Mouse (Mus musculus): ENCODE results near the gene Atp1a3.
A peak's percentile ranks its signal among the peaks of the same experiment; 100 is the strongest.

Atp1a3 gene

GRCm38 (mm10) chr7:25003820-25004388 lies 1.9 kb downstream of the Atp1a3 start:
- no peak for DNase-seq (ENCODE audit: low spot score in 2 of 2)

DNA sequence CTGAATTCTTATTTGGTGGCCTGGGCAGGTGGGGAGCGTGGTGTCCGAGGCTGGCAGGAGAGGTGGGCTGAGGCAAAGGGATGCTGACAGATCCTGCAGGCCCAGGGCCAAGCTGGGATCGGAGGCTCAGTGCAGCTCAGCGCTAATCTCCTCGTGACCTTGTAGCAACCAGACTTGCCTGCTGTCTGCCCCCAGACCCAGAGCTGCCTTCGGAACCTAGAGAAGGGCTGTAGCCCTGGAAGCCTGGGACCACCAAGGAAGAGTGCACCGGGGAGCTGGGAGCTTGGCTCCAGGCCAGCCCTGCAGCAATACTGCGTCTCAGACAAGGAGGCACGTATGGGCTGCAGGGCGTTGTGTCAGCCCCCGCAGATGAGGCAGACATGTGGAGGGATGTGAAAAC lies 2.5 kb downstream of the Atp1a3 start:
- no peak for DNase-seq (ENCODE audit: low spot score in 2 of 2)

DNA sequence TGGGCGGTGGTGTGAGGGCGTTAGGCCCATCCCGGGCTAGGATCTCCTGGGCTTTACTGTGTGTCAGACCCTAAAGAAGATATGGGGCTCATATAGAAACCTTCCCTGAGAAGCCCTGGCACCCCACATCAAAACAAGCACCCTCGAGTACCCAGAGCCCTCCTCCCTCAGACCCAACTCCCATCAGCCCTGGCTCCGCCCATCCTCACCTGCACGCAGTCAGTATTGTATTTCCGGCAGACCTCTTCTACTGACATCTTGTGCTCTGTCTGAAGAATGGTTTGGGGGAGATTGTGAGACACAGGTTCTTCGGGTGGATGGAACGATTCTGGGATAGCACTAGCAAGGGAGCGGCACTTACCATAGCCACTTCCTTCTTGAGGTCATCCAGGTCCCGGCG lies 5.0 kb downstream of the Atp1a3 start:
- DNase-seq (ENCODE audit: low spot score in 2 of 2) = no peak

- DNase-seq (ENCODE audit: low spot score in 2 of 2) = no peak
These were observed 5.5 kb downstream of the Atp1a3 start for GRCm38 (mm10) chr7:25000211-25000610.

DNA sequence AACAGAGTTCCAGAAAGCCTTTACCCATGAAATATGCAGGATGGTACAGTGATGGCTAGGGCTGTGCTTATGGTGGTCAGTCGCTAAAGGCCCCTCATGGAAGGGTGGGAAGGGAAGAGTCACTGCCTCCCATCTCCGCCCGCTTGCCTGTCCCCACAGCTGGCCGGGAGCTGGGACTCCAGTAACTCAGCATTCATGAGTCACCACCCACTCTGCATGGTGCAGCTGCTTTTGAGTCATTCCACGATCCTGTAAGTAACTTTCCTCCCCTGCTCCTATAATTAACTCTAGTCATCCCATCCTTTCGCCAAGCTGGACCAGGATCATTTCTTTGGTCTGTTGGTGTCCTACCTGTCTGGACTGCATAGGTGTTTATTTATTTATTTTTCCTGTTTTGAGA lies 12.7 kb downstream of the Atp1a3 start:
- DNase-seq (ENCODE audit: low spot score in 2 of 2) = no peak

- DNase-seq (ENCODE audit: low spot score in 2 of 2) = no peak
These were observed 15.3 kb downstream of the Atp1a3 start for GRCm38 (mm10) chr7:24990478-24990877.

DNA sequence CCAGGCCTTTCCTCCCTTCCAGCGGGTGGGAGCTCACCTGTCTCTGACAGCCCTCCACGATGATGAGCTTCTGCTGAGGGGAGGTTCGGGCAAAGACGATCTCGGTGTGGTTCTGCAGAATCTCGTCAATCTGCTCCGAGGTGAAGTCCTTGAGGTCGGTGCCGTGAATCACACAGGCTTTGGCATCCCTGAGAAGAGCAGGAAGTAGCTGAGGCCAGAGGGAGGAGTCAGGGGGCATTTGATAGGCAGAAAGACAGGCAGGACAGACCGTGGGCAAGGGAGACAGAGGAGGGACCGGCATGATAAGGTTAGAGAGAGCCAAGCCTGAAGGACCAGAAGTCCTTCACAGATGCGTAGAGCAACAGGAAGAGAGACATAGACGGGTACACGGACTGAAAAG lies 17.8 kb downstream of the Atp1a3 start:
- no peak for DNase-seq (ENCODE audit: low spot score in 2 of 2)

- DNase-seq (ENCODE audit: low spot score in 2 of 2) = no peak
These were observed 20.0 kb downstream of the Atp1a3 start for GRCm38 (mm10) chr7:24985799-24986198.

DNA sequence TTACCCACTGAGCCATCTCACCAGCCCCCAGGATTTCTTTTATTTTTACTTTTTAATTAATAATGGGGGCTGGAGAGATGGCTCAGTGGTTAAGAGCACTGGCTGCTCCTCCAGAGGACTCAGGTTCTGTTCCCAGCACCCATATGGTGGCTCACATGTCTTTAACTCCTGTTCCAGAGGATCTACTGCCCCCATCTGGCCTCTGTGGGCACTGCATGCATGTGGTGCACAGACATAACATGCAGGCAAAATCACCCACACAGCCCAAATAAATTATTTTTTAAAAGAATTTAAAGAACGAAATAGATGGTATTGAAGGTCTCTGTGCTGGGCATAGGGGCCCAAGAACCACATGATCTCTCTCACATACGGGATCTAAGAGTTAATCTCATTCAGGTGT lies 21.5 kb downstream of the Atp1a3 start:
- DNase-seq (ENCODE audit: low spot score in 2 of 2) = no peak

GRCm38 (mm10) chr7:24983396-24983795 lies 22.4 kb downstream of the Atp1a3 start:
- no peak for DNase-seq (ENCODE audit: low spot score in 2 of 2)

GRCm38 (mm10) chr7:24980439-24980838 lies 25.3 kb downstream of the Atp1a3 start:
- no peak for DNase-seq (ENCODE audit: low spot score in 2 of 2)

DNA sequence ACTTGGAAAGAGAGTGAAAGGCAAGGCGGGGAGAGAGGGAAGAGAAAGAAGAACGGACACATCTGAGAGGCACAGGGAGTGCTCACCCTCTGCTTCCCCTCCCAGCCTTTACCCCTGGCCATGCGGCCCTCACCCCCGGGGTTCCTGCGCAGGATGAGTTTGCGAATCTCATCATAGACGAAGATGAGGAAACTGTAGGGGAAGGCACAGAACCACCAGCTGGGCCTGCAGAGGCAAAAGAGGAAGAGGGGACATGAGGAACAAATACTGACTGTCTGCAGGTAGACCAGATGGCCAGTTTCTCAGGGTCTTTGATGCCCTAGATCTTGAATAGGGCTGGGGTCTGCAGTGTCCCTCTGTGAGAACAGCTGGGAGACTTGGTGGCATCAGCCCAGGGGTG lies 27.0 kb downstream of the Atp1a3 start:
- DNase-seq (ENCODE audit: low spot score in 2 of 2) = peak in 1 of 2 experiments; percentile 32

- no peak for DNase-seq (ENCODE audit: low spot score in 2 of 2)
These were observed 30.7 kb downstream of the Atp1a3 start for GRCm38 (mm10) chr7:24974893-24975595.

DNA sequence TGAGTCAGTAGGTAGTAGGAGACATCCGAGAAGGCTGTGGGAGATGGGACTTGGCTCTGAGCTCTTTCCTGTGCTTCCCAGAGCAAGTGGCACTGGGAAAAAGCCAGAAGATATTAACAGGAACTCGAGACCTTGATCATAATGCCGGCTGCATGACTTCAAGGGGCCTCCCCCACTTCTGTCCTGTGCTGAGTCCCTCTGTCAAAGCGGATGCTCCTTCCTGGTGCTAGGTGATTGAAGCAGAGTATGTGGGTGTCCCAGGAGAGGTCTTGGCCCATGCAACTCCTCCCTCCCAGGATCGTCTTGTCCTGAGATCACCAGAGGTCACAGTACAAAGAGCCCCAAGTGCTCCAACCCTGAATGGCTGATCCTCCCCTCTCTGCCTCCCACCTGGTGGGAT lies 31.9 kb downstream of the Atp1a3 start:
- no peak for DNase-seq (ENCODE audit: low spot score in 2 of 2)

GRCm38 (mm10) chr7:24973208-24973607 lies 32.5 kb downstream of the Atp1a3 start:
- no peak for DNase-seq (ENCODE audit: low spot score in 2 of 2)

DNA sequence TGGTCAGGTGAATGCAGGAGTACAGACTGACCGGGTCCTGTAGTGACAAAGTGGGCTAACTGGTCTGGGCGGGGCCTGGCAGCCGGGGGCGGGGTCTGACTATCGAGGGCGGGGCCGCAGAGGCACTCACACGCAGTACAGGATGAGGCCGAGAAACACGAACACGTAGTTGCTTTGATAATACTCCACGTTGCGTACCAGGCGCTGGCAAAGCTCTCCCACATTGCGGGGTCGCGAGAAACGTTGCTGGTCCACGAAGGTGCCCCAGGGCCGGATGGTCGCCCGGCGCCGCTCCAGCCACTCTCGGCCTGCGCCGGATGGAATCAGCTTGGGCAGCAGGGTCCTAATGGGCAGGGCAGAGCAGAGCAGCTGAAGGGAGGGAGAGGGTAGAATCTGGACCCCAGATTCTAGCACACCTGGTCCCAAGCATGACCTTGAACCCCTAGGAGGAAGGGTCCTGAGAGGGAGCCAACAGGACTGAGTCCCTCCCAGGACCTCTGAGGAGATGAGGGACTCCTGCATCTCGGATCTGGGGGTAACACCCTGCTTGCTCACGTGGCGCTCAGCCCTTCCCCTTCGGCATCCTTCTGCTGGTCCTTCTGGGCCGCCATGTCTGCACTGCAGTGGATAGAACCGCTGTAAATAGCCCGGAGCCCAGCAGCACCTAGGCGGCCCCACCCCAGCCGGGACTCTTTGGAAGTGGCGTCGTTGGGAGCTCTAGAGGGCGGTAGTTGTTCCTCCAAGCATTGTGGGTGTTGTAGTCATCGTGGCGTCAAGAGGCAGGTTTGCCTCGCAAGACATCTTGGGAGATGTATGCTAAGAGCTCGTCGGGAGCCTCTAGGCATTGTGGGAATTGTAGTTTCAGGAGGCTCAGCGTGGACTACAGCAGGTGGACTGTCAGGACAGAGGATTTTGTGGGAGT lies 33.5 kb downstream of the Atp1a3 start, which contains the start of gene Rabac1:
Rabac1 (minus strand) TSS at position 783 of the 922 bp plus-strand sequence.
- peak; percentile 86 to 94 for DNase-seq (ENCODE audit: low spot score in 2 of 2)

GRCm38 (mm10) chr7:24971261-24971971 lies 34.3 kb downstream of the Atp1a3 start:
- DNase-seq (ENCODE audit: low spot score in 2 of 2) = peak in 1 of 2 experiments; percentile 36

GRCm38 (mm10) chr7:24970341-24970740 lies 35.4 kb downstream of the Atp1a3 start:
- DNase-seq (ENCODE audit: low spot score in 2 of 2) = no peak

GRCm38 (mm10) chr7:24969805-24970204 lies 36.0 kb downstream of the Atp1a3 start:
- no peak for DNase-seq (ENCODE audit: low spot score in 2 of 2)

- DNase-seq (ENCODE audit: low spot score in 2 of 2) = no peak
These were observed 37.3 kb downstream of the Atp1a3 start for GRCm38 (mm10) chr7:24968463-24968862.

DNA sequence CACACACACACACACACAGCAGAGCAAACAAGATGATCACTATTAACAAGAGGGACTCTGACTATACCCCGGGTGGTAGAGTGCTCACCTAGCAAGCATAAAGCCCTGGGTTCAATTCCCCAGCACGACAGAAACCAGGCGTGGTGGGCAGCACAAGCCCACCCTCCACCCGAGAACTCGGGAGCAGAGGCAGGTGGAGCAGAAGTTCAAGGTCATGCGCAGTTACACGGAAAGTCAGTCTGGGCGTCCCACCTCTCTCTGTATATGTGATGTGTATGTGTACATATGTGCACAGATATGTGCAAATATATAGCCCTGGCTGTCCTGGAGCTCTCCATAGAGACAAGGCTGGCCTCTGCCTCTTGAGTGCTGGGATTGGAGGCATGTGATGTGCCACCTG lies 37.8 kb downstream of the Atp1a3 start:
- DNase-seq (ENCODE audit: low spot score in 2 of 2) = no peak

Measured in spleen, postnatal 4 days (tissue).